Mouse (Mus musculus): ENCODE data around the gene Olfr548-ps1.
"Not testable (repeated sequence)": the region's sequence is repeated elsewhere in the genome, so short reads cannot be mapped to it uniquely, and the experiment has no call there.

Gene Olfr548-ps1

GRCm38 (mm10) chr7:102540596-102540995 is at the start of gene Olfr548-ps1:
Olfr548-ps1 (plus strand) TSS chr7:102540896.
- DNase-seq (ENCODE audit: low read depth, low spot score) = no peak

- not testable (repeated sequence) for DNase-seq (ENCODE audit: low read depth, low spot score)
Measured at GRCm38 (mm10) chr7:102494416-102494815, 46.3 kb upstream of the Olfr548-ps1 start.

- DNase-seq (ENCODE audit: low read depth, low spot score) = no peak
Measured at GRCm38 (mm10) chr7:102499473-102499872, 41.2 kb upstream of the Olfr548-ps1 start, which contains the start of gene Olfr545. Olfr545 (minus strand) TSS chr7:102499573.

- DNase-seq (ENCODE audit: low read depth, low spot score) = no peak
Measured at GRCm38 (mm10) chr7:102501986-102502385, 38.7 kb upstream of the Olfr548-ps1 start.

GRCm38 (mm10) chr7:102506848-102507247 is 33.8 kb upstream of the Olfr548-ps1 start:
- peak; percentile 46 for DNase-seq (ENCODE audit: low read depth, low spot score)

- DNase-seq (ENCODE audit: low read depth, low spot score) = no peak
Measured at GRCm38 (mm10) chr7:102508066-102508465, 32.6 kb upstream of the Olfr548-ps1 start.

GRCm38 (mm10) chr7:102508666-102509065 is 32.0 kb upstream of the Olfr548-ps1 start:
- DNase-seq (ENCODE audit: low read depth, low spot score) = no peak

GRCm38 (mm10) chr7:102509726-102510125 is 31.0 kb upstream of the Olfr548-ps1 start:
- no peak for DNase-seq (ENCODE audit: low read depth, low spot score)

GRCm38 (mm10) chr7:102511927-102512326 is 28.8 kb upstream of the Olfr548-ps1 start:
- DNase-seq (ENCODE audit: low read depth, low spot score) = no peak

GRCm38 (mm10) chr7:102512814-102513435 is 27.8 kb upstream of the Olfr548-ps1 start:
- peak; percentile 32 for DNase-seq (ENCODE audit: low read depth, low spot score)

GRCm38 (mm10) chr7:102514144-102514543 is 26.6 kb upstream of the Olfr548-ps1 start:
- DNase-seq (ENCODE audit: low read depth, low spot score) = no peak

- DNase-seq (ENCODE audit: low read depth, low spot score) = no peak
Measured at GRCm38 (mm10) chr7:102516261-102517050, 24.2 kb upstream of the Olfr548-ps1 start.

- no peak for DNase-seq (ENCODE audit: low read depth, low spot score)
Measured at GRCm38 (mm10) chr7:102517051-102517335, 23.7 kb upstream of the Olfr548-ps1 start.

- no peak for DNase-seq (ENCODE audit: low read depth, low spot score)
Measured at GRCm38 (mm10) chr7:102529052-102529451, 11.6 kb upstream of the Olfr548-ps1 start.

- DNase-seq (ENCODE audit: low read depth, low spot score) = no peak
Measured at GRCm38 (mm10) chr7:102534449-102534848, 6.2 kb upstream of the Olfr548-ps1 start, which contains the start of gene Olfr547. Olfr547 (plus strand) TSS chr7:102534749.

- DNase-seq (ENCODE audit: low read depth, low spot score) = no peak
Measured at GRCm38 (mm10) chr7:102541251-102541650, 555 bp downstream of the Olfr548-ps1 start.

- no peak for DNase-seq (ENCODE audit: low read depth, low spot score)
Measured at GRCm38 (mm10) chr7:102549570-102549969, 8.9 kb downstream of the Olfr548-ps1 start, which contains the start of gene Olfr549. Olfr549 (plus strand) TSS chr7:102549870.

GRCm38 (mm10) chr7:102553279-102553678 is 12.6 kb downstream of the Olfr548-ps1 start:
- DNase-seq (ENCODE audit: low read depth, low spot score) = no peak

GRCm38 (mm10) chr7:102564999-102565997 is 24.6 kb downstream of the Olfr548-ps1 start, which contains the start of gene Trim21:
Trim21 (minus strand) TSS chr7:102565486.
- DNase-seq (ENCODE audit: low read depth, low spot score) = peak; percentile 78

- no peak for DNase-seq (ENCODE audit: low read depth, low spot score)
Measured at GRCm38 (mm10) chr7:102566219-102566618, 25.5 kb downstream of the Olfr548-ps1 start.

- DNase-seq (ENCODE audit: low read depth, low spot score) = no peak
Measured at GRCm38 (mm10) chr7:102571142-102571541, 30.4 kb downstream of the Olfr548-ps1 start, which contains the start of gene Olfr550. Olfr550 (plus strand) TSS chr7:102571442.

Measured in skeletal muscle tissue, adult 2 months (tissue).